Mouse (Mus musculus): ENCODE results near the gene Tacc2. TPM values are rescaled to one million over a fixed set of nuclear protein-coding genes. Genes with fewer than 3 reads are reported as not detected.

Tacc2 gene
- polyA plus RNA-seq, 1 experiment: not detected

DNA sequence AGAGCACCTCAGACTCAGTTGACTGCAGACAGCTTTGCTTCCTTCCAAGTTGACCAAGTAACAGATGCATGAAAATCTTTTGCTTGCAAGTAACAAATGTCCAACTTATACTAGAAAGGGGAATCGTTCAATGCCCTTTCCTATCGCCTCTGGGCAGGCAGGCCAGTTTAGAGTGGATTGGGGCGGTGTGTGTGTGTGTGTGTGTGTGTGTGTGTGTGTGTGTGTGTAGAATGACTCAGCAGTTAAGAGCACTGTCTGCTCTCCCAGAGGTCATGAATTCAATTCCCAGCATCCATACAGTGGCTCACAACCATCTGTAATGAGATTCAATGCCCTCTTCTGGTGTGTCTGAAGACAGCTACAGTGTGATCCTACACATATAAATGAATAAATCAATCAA, 22.8 kb downstream of the Tacc2 start:
- TF ChIP-seq GATA1 (IDR thresholded peaks at IDR 0.05; ENCODE audit: low read length): no peak

DNA sequence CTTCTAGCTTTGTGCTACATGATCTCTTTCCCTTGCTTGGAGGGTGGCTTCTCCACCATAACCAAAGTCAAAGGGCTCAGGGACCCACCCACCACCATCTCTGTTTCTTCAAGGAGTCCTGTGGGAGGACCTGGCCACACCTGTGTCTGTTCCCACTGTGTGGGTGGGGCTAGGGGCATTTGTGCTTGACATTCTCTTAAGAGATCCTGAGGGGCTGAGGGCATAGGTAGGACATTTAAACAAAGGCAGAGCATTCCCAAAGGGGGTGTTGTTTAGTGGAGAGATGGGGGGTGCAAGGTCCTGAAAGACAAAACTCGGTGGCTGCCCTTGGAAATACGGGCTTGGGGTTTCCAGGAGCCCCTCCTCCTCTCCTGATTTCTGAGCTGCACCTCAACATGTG, 23.3 kb downstream of the Tacc2 start:
- no peak for TF ChIP-seq GATA1 (IDR thresholded peaks at IDR 0.05; ENCODE audit: low read length)

- no peak for TF ChIP-seq GATA1 (IDR thresholded peaks at IDR 0.05; ENCODE audit: low read length)
These were observed 25.6 kb downstream of the Tacc2 start for GRCm38 (mm10) chr7:130602804-130603203.

DNA sequence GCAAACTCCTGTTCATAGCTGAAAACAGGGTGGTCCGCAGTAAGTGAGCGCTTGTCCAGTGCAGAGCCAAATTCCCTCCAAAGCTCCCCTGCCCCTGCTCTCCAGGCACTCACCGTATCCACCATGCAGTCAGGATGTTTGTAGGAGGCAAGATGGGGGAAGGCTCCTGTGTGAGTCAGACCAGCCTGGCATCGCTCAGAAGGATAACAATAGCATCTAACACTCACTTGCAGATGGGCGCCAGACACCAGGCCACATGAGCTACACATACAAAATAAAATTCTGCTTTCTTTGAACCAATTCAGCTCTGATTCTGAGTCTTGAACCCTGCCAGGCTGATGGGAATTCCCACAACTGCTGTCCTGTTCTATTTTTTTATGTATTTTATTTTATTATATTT, 26.3 kb downstream of the Tacc2 start:
- no peak for TF ChIP-seq GATA1 (IDR thresholded peaks at IDR 0.05; ENCODE audit: low read length)

GRCm38 (mm10) chr7:130604390-130604789, 27.2 kb downstream of the Tacc2 start:
- no peak for TF ChIP-seq GATA1 (IDR thresholded peaks at IDR 0.05; ENCODE audit: low read length)

GRCm38 (mm10) chr7:130605111-130605510, 27.9 kb downstream of the Tacc2 start:
- TF ChIP-seq GATA1 (IDR thresholded peaks at IDR 0.05; ENCODE audit: low read length): no peak

- no peak for TF ChIP-seq GATA1 (IDR thresholded peaks at IDR 0.05; ENCODE audit: low read length)
These were observed 29.7 kb downstream of the Tacc2 start for GRCm38 (mm10) chr7:130606958-130607357.

DNA sequence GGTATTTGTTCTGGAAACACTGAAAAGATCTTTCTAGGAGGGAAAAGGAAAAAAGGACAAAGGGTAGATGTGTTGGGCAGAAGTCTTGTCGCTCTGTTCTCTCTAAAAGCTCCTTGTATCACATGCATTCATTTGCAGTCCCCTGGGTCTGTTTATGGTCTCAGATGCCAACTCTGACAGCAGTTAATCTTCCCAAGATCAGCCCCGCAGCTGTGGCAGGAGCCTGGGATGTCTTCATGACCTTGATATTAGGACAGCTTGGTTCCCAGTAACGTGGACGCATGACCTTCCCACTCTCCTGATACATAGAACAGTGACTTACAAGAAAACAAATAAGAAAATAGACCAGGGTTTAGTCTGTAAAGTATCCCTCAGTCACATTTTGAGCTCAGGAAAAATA, 36.7 kb downstream of the Tacc2 start:
- TF ChIP-seq GATA1 (IDR thresholded peaks at IDR 0.05; ENCODE audit: low read length): no peak

- no peak for TF ChIP-seq GATA1 (IDR thresholded peaks at IDR 0.05; ENCODE audit: low read length)
These were observed 40.4 kb downstream of the Tacc2 start for GRCm38 (mm10) chr7:130617591-130617990.

GRCm38 (mm10) chr7:130621068-130621467, 43.8 kb downstream of the Tacc2 start:
- TF ChIP-seq GATA1 (IDR thresholded peaks at IDR 0.05; ENCODE audit: low read length): no peak

DNA sequence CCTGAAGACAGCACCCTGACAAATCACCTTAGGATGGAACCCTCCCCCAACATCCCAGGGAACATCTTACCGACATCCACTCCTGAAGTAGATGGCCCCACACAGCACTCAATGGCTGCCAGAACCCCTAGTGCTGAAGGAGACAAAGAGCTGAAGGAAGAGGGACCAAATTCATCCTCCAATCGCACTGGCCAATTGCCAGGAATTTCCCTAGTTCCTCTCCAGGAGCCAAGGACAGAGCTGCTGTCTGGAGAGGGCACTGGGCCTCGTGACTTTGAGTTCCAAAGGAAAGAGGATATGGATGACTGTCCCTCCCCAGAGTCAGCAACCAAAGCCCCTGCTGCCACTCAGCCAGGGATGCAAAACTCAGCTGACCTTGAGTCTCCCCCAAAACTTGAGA, 44.7 kb downstream of the Tacc2 start:
- TF ChIP-seq GATA1 (IDR thresholded peaks at IDR 0.05; ENCODE audit: low read length): no peak

- no peak for TF ChIP-seq GATA1 (IDR thresholded peaks at IDR 0.05; ENCODE audit: low read length)
These were observed 45.1 kb downstream of the Tacc2 start for GRCm38 (mm10) chr7:130622359-130622758.

GRCm38 (mm10) chr7:130624299-130624698, 47.1 kb downstream of the Tacc2 start:
- no peak for TF ChIP-seq GATA1 (IDR thresholded peaks at IDR 0.05; ENCODE audit: low read length)

GRCm38 (mm10) chr7:130625361-130625760, 48.1 kb downstream of the Tacc2 start:
- TF ChIP-seq GATA1 (IDR thresholded peaks at IDR 0.05; ENCODE audit: low read length): no peak

DNA sequence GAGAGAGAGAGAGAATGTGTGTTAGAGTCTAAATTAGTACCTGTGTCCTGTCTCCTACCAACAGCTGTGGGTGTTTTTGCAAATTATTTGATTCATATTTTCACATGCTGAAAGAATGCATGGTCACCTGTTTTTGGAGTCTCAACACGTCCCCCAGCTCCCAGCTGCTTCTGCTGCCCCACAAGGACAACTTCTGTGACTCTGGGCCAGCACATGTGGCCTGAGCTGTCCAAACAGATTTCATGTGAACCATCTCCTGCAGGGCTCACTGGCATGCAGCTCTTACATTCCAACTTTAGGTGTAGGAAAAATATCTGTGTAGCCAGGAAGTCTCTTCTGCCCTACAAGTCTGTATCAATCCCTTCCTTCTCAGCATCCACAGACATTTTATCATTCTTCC, 51.4 kb downstream of the Tacc2 start:
- no peak for TF ChIP-seq GATA1 (IDR thresholded peaks at IDR 0.05; ENCODE audit: low read length)

- TF ChIP-seq GATA1 (IDR thresholded peaks at IDR 0.05; ENCODE audit: low read length): no peak
These were observed 52.8 kb downstream of the Tacc2 start for GRCm38 (mm10) chr7:130629999-130630398.

- TF ChIP-seq GATA1 (IDR thresholded peaks at IDR 0.05; ENCODE audit: low read length): no peak
These were observed 53.7 kb downstream of the Tacc2 start for GRCm38 (mm10) chr7:130630956-130631355.
